Mouse (Mus musculus): Measurements from ENCODE around the gene Tff3. TPM values are rescaled to one million over a fixed set of nuclear protein-coding genes. Genes with fewer than 3 reads are reported as not detected.

The Tff3 gene
- polyA plus RNA-seq, 1 experiment from 2014 or later, result not detected

DNA sequence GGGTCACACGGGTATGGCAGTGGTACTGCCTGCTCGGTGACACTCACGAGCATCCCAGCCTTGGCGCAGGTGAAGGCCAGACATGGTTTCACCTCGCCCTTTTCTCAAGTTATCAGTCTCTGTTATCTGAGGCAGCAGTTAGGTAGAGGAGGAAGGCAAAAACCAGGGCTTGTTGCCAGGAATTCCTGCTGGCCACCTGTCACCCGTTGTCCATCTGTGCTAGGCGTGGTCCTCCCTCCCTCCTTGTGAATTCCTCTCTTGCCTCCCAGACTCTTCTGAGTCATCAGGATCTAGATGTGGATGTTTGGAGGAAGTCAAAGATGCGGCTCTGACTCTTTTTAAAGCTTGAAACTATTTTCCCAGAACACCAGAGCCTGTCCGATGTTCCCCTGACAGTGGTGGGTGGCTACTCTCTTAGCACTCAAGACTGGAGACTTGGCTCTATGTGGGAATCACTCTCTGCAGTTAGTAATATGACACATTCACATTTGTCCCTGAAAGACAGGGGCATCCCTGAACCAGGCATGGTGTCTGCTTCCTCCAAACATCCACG lies 1.9 kb upstream of the Tff3 start:
- H3K4me1 ChIP-seq (replicated peaks; ENCODE audit: control insufficient read depth, insufficient read depth, low read length), result no peaks in the 10 kb centered on the region; the same call in 1 of the 2 replicates
- H3K9ac ChIP-seq (replicated peaks; ENCODE audit: low read depth, low read length), result no peak overlapping the region
- H3K4me3 ChIP-seq (replicated peaks; ENCODE audit: low read length), result no peak overlapping the region
- H3K9me3 ChIP-seq (ENCODE audit: control insufficient read depth, low read length), result no peaks in the 10 kb centered on the region
- WGBS, result 78% methylated on average over 10 of the region's 10 CpGs
- H3K4me2 ChIP-seq (ENCODE audit: low read length), result no peak overlapping the region
- H3K27me3 ChIP-seq (replicated peaks; ENCODE audit: control insufficient read depth, insufficient read depth, low read length), result no peaks in the 10 kb centered on the region
- ATAC-seq, result no peak
- no peaks in the 10 kb centered on the region for H3K36me3 ChIP-seq (ENCODE audit: control insufficient read depth, insufficient read depth)
- H3K27ac ChIP-seq (ENCODE audit: low read length), result no peak overlapping the region

DNA sequence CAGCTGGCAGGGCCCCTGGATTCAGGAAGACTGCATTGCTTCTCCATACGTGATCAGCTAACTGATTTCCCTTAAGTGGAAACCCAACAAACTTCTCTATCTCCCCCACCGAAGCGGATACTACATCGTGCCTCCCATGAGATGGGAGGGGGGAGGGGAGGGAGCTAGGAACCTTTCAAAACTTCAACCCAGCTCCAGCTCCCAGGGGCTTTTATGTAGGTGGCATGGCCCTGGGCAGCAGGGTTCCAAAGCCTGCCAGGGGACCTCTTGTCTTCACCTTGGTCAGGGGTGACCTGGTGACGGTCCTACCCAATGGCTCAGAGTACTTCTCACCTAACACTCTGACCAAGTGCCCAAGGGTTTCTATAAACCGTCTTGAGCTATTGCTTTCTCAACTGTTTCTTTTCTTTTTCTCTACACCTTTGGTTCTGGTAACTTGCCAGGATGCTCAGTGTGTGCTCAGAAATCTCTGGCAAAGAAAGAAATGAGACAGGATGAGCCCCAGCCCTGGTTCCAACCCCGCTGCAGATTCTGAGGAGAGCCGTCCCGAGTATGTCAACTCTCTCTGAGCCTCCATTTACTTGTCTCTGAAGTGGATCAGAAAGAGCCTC lies 633 bp downstream of the Tff3 start:
- no peaks in the 10 kb centered on the region for H3K36me3 ChIP-seq (ENCODE audit: control insufficient read depth, insufficient read depth)
- no peak overlapping the region for H3K4me3 ChIP-seq (replicated peaks; ENCODE audit: low read length)
- no peak overlapping the region for H3K9ac ChIP-seq (replicated peaks; ENCODE audit: low read depth, low read length)
- WGBS, result 80% methylated on average over 9 of the region's 9 CpGs
- H3K9me3 ChIP-seq (ENCODE audit: control insufficient read depth, low read length), result no peaks in the 10 kb centered on the region
- H3K27ac ChIP-seq (ENCODE audit: low read length), result no peak overlapping the region
- H3K4me1 ChIP-seq (replicated peaks; ENCODE audit: control insufficient read depth, insufficient read depth, low read length), result peaks cover 3% of the 10 kb centered on the region
- H3K4me2 ChIP-seq (ENCODE audit: low read length), result no peak overlapping the region
- no peaks in the 10 kb centered on the region for H3K27me3 ChIP-seq (replicated peaks; ENCODE audit: control insufficient read depth, insufficient read depth, low read length)
- ATAC-seq, result no peak

DNA sequence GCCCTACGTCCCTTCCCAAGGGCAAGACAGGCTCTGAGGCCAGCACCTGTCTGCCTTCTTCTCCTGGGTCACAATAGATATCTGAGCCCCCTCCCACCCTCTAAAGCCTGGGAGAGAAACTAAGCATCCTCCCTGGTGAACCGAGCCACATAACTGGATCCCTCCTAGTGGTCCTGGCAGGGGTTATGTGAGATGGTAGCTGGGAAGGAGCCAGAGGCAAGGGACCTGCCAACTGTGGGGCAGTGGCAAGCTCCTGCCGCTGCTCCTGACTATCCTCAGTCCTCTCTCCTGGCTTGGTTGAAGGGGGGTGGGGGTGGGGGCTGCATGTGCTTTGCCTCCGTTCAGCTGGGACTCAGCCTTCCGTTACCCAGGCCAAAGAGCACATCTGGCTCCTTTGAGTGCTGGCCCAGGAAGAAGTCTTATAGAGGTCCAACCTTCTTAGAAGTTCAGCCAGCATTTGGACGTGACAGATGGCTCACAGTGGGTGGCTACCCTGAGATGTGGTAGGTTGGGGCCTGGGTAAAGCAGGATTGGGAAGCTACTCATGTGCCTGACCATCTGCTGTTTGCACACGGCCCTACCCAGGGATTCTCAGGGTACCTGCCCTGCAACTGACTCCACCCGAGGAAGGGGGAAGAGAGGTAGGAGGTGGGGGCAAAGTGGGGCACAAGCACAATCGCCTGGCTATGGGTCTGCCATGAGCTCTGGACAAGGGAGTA lies 3.7 kb downstream of the Tff3 start:
- no peak overlapping the region for H3K4me3 ChIP-seq (replicated peaks; ENCODE audit: low read length)
- peak; percentile 59; the same call in 1 of the 2 replicates for ATAC-seq
- peaks cover 3% of the 10 kb centered on the region for H3K4me1 ChIP-seq (replicated peaks; ENCODE audit: control insufficient read depth, insufficient read depth, low read length)
- H3K9me3 ChIP-seq (ENCODE audit: control insufficient read depth, low read length), result no peaks in the 10 kb centered on the region
- no peak overlapping the region for H3K27ac ChIP-seq (ENCODE audit: low read length)
- no peak overlapping the region for H3K4me2 ChIP-seq (ENCODE audit: low read length)
- WGBS, result 50% methylated on average over 9 of the region's 9 CpGs
- H3K9ac ChIP-seq (replicated peaks; ENCODE audit: low read depth, low read length), result no peak overlapping the region
- no peaks in the 10 kb centered on the region for H3K27me3 ChIP-seq (replicated peaks; ENCODE audit: control insufficient read depth, insufficient read depth, low read length)
- H3K36me3 ChIP-seq (ENCODE audit: control insufficient read depth, insufficient read depth), result no peaks in the 10 kb centered on the region

- no peak overlapping the region for H3K4me2 ChIP-seq (ENCODE audit: low read length)
- 8% methylated on average over 8 of the region's 8 CpGs for WGBS
- no peaks in the 10 kb centered on the region for H3K9me3 ChIP-seq (ENCODE audit: control insufficient read depth, low read length)
- no peak overlapping the region for H3K9ac ChIP-seq (replicated peaks; ENCODE audit: low read depth, low read length)
- no peaks in the 10 kb centered on the region for H3K27me3 ChIP-seq (replicated peaks; ENCODE audit: control insufficient read depth, insufficient read depth, low read length)
- no peak overlapping the region for H3K4me3 ChIP-seq (replicated peaks; ENCODE audit: low read length)
- H3K36me3 ChIP-seq (ENCODE audit: control insufficient read depth, insufficient read depth), result no peaks in the 10 kb centered on the region
- ATAC-seq, result no peak
- no peak overlapping the region for H3K27ac ChIP-seq (ENCODE audit: low read length)
- peaks cover 3% of the 10 kb centered on the region for H3K4me1 ChIP-seq (replicated peaks; ENCODE audit: control insufficient read depth, insufficient read depth, low read length)
These were observed 7.5 kb downstream of the Tff3 start for GRCm38 (mm10) chr17:31121975-31122374.

DNA sequence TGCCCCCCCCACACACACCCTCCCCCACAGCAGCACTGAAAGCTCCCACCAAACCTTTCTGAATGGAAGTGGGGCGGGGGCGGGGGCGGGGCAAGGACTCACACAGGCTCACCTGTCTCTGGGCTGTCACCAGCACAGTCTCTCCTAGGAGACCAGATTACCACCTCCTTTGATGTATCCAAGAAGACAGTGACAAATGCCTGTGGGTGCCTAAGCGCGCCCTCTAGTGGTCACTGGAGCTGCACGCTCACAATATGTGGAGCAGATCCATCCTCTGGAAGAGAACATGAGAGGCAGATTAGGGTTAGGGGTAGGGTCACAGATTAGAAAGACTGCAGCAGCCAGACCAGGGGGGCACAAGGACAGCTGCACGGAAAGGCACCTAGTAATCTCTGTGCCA lies 10.0 kb downstream of the Tff3 start:
- Histone ChIP-seq H3K4me3 (replicated peaks; ENCODE audit: low read length) (no peak overlapping the region), H3K27ac (ENCODE audit: low read length) (no peak overlapping the region), H3K9me3 (ENCODE audit: control insufficient read depth, low read length) (no peaks in the 10 kb centered on the region), H3K4me1 (replicated peaks; ENCODE audit: control insufficient read depth, insufficient read depth, low read length) (no peaks in the 10 kb centered on the region), H3K9ac (replicated peaks; ENCODE audit: low read depth, low read length) (no peak overlapping the region), H3K4me2 (ENCODE audit: low read length) (no peak overlapping the region), H3K27me3 (replicated peaks; ENCODE audit: control insufficient read depth, insufficient read depth, low read length) (no peaks in the 10 kb centered on the region), H3K36me3 (ENCODE audit: control insufficient read depth, insufficient read depth) (no peaks in the 10 kb centered on the region)
- 6% methylated on average over 7 of the region's 7 CpGs for WGBS
- ATAC-seq, result peak; percentile 73

GRCm38 (mm10) chr17:31117946-31118345 lies 11.5 kb downstream of the Tff3 start:
- no peaks in the 10 kb centered on the region for H3K27me3 ChIP-seq (replicated peaks; ENCODE audit: control insufficient read depth, insufficient read depth, low read length)
- ATAC-seq, result no peak
- 0 out of 2 replicates have a peak, but pooled peaks cover 3% of the 10 kb centered on the region for H3K4me1 ChIP-seq (replicated peaks; ENCODE audit: control insufficient read depth, insufficient read depth, low read length)
- H3K36me3 ChIP-seq (ENCODE audit: control insufficient read depth, insufficient read depth), result no peaks in the 10 kb centered on the region
- H3K9me3 ChIP-seq (ENCODE audit: control insufficient read depth, low read length), result no peaks in the 10 kb centered on the region
- 82% methylated on average over 5 of the region's 5 CpGs for WGBS
- no peak overlapping the region for H3K9ac ChIP-seq (replicated peaks; ENCODE audit: low read depth, low read length)
- no peak overlapping the region for H3K4me2 ChIP-seq (ENCODE audit: low read length)
- no peak overlapping the region for H3K4me3 ChIP-seq (replicated peaks; ENCODE audit: low read length)
- no peak overlapping the region for H3K27ac ChIP-seq (ENCODE audit: low read length)

DNA sequence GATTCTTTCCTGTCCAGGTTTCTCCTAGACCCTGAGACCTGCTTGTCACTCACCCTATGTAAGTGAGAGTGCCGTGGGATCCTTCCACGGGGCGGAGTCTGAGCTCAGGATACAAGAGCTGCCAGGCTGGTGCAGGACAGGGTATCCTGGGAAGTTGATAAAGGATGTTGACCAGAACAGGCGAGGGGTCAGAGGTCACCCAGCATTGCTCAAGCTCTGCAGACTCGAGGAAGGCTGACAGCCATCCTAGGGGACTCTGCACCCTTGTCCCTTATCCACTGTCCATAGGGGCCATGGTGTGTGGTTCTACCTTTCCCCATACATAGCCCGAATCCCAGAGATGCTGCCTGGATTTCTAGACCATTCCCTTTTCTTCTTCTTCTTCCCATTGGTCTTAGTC lies 13.4 kb downstream of the Tff3 start:
- WGBS, result 84% methylated on average over 6 of the region's 6 CpGs
- Histone ChIP-seq H3K27me3 (replicated peaks; ENCODE audit: control insufficient read depth, insufficient read depth, low read length) (no peaks in the 10 kb centered on the region), H3K36me3 (ENCODE audit: control insufficient read depth, insufficient read depth) (peaks cover 5% of the 10 kb centered on the region), H3K4me1 (replicated peaks; ENCODE audit: control insufficient read depth, insufficient read depth, low read length) (0 out of 2 replicates have a peak, but pooled peaks cover 3% of the 10 kb centered on the region), H3K27ac (ENCODE audit: low read length) (no peak overlapping the region), H3K9me3 (ENCODE audit: control insufficient read depth, low read length) (no peaks in the 10 kb centered on the region), H3K4me2 (ENCODE audit: low read length) (no peak overlapping the region), H3K4me3 (replicated peaks; ENCODE audit: low read length) (no peak overlapping the region), H3K9ac (replicated peaks; ENCODE audit: low read depth, low read length) (no peak overlapping the region)
- no peak for ATAC-seq

DNA sequence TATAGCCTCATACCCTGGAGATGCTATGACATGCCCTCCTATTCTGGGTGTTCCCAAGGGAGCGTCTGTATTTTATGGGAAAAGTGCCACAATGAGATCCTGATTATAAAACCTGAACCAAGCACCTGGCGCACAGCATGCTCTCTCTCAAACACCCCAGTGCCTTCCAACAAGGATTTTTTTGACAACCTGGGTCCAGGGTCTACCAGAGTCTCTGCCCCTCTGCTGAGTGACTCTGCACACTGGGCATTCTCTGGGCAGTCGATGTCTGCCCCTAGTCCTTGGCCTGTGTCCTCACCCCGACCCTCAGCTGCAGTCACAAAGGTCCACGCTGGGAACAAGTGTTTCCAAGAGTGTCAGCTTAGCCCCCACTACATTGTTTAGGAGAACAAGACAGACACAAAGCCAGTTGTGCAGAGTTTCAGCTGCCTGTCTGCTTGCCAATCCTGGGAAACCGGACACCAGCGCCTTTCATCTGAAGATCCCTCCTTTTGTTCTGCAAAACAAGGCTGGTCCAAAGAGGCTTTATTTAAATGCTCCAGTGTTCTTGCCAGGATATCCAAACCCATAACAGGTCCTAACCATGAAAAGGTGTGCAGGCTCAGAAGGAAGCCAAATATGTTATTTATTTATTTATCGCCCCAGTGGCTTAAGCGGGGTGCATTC lies 16.1 kb downstream of the Tff3 start:
- 22% methylated on average over 9 of the region's 9 CpGs for WGBS
- Histone ChIP-seq H3K9ac (replicated peaks; ENCODE audit: low read depth, low read length) (no peak overlapping the region), H3K4me2 (ENCODE audit: low read length) (no peak overlapping the region), H3K27me3 (replicated peaks; ENCODE audit: control insufficient read depth, insufficient read depth, low read length) (no peaks in the 10 kb centered on the region), H3K4me1 (replicated peaks; ENCODE audit: control insufficient read depth, insufficient read depth, low read length) (0 out of 2 replicates have a peak, but pooled peaks cover 3% of the 10 kb centered on the region), H3K9me3 (ENCODE audit: control insufficient read depth, low read length) (no peaks in the 10 kb centered on the region), H3K4me3 (replicated peaks; ENCODE audit: low read length) (no peak overlapping the region), H3K36me3 (ENCODE audit: control insufficient read depth, insufficient read depth) (peaks cover 15% of the 10 kb centered on the region), H3K27ac (ENCODE audit: low read length) (no peak overlapping the region)
- ATAC-seq, result no peak

DNA sequence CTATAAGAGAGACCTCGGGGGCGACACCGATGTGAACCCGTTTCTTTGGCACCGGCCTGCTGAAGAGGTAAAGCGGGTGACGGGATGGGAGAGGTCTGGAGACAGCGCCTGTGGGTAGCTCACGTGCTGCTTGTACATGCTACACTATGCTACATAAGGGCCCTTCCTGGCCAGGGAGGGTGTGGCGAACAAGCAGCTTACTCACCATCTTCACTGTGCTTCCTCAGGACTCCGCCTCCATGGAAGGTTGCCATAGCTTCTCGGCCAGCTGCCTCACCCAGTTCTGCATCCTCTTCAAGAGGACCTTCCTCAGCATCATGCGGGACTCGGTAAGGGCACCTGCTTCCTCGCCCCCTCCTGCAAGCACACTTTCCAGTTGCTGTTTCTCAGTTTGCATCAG lies 21.1 kb downstream of the Tff3 start:
- Histone ChIP-seq H3K4me1 (replicated peaks; ENCODE audit: control insufficient read depth, insufficient read depth, low read length) (0 out of 2 replicates have a peak, but pooled peaks cover 2% of the 10 kb centered on the region), H3K9me3 (ENCODE audit: control insufficient read depth, low read length) (no peaks in the 10 kb centered on the region), H3K4me3 (replicated peaks; ENCODE audit: low read length) (no peak overlapping the region), H3K27ac (ENCODE audit: low read length) (no peak overlapping the region), H3K4me2 (ENCODE audit: low read length) (no peak overlapping the region), H3K36me3 (ENCODE audit: control insufficient read depth, insufficient read depth) (peaks cover 15% of the 10 kb centered on the region), H3K9ac (replicated peaks; ENCODE audit: low read depth, low read length) (no peak overlapping the region), H3K27me3 (replicated peaks; ENCODE audit: control insufficient read depth, insufficient read depth, low read length) (no peaks in the 10 kb centered on the region)
- no peak for ATAC-seq
- WGBS, result 89% methylated on average over 15 of the region's 15 CpGs
